Mouse (Mus musculus) limb, embryonic 10.5 days (tissue): ENCODE data around the gene Nr6a1. TPM values are rescaled to one million over a fixed set of nuclear protein-coding genes. Genes with fewer than 3 reads are reported as not detected.

ENCODE experiments used
- DNase-seq: peaks from one replicate; pipeline ENCODE4 v3.0.0-alpha.2; 2017; ENCODE audit warnings: low spot score
- H3K27ac ChIP-seq: fragments of 300-500 bp; sonication (generic); 2 replicates; pipeline ENCODE4 v1.5.1; 2016; ENCODE audit warnings: mild to moderate bottlenecking
- H3K27me3 ChIP-seq: fragments of 300-500 bp; sonication (generic); 2 replicates; pipeline ENCODE4 v1.6.1; 2016; ENCODE audit warnings: low read depth, mild to moderate bottlenecking; ENCODE audit not compliant: poor library complexity, severe bottlenecking
- H3K36me3 ChIP-seq: fragments of 300-500 bp; sonication (generic); 2 replicates; pipeline ENCODE4 v1.6.1; 2016; ENCODE audit warnings: mild to moderate bottlenecking, moderate library complexity
- H3K4me1 ChIP-seq: fragments of 300-500 bp; sonication (generic); 2 replicates; pipeline ENCODE4 v1.6.1; 2016
- H3K4me3 ChIP-seq: fragments of 300-500 bp; sonication (generic); 2 replicates; pipeline ENCODE4 v1.5.1; 2016; ENCODE audit warnings: mild to moderate bottlenecking, moderate library complexity
- H3K9me3 ChIP-seq: fragments of 300-500 bp; sonication (generic); replicated peaks from 2 replicates; pipeline ENCODE4 v1.6.1; 2016; ENCODE audit warnings: mild to moderate bottlenecking
- WGBS: fragments of 180-500 bp; shearing (Covaris S2); methylation state at CpG from one replicate; pipeline ENCODE4 v1.1.7; 2016; 5-methylcytosine and 5-hydroxymethylcytosine counted together
- polyA plus RNA-seq: library from polyadenylated mRNA; unstranded; fragments of >200 nt; fragmentation: Nextera tagmentation; extraction: Ambion mirVana; gene quantifications from 2 replicates; pipeline ENCODE4 v1.2.1, GENCODE M21; 2016

Nr6a1 gene
- polyA plus RNA-seq, 1 experiment from 2014 or later, result 1.9 TPM

- no peak overlapping the region for H3K27ac ChIP-seq
- no peaks in the 10 kb centered on the region for H3K9me3 ChIP-seq
- WGBS, result 88% methylated on average over 3 of the region's 3 CpGs
- DNase-seq, result no peak
- H3K27me3 ChIP-seq, result no peaks in the 10 kb centered on the region
- H3K4me1 ChIP-seq, result peaks cover 10% of the 10 kb centered on the region
- H3K4me3 ChIP-seq, result no peak overlapping the region
- H3K36me3 ChIP-seq, result peaks cover 51% of the 10 kb centered on the region
Observed at GRCm38 (mm10) chr2:38827801-38828306, 99.6 kb downstream of the Nr6a1 start.

- peak overlapping the region; percentile 65 for H3K4me3 ChIP-seq
- H3K4me1 ChIP-seq, result peaks cover 17% of the 10 kb centered on the region
- peaks cover 37% of the 10 kb centered on the region for H3K36me3 ChIP-seq
- H3K9me3 ChIP-seq, result no peaks in the 10 kb centered on the region
- DNase-seq, result no peak
- no peak overlapping the region for H3K27ac ChIP-seq
- H3K27me3 ChIP-seq, result no peaks in the 10 kb centered on the region
Observed at GRCm38 (mm10) chr2:38826189-38826588, 101.3 kb downstream of the Nr6a1 start.

DNA sequence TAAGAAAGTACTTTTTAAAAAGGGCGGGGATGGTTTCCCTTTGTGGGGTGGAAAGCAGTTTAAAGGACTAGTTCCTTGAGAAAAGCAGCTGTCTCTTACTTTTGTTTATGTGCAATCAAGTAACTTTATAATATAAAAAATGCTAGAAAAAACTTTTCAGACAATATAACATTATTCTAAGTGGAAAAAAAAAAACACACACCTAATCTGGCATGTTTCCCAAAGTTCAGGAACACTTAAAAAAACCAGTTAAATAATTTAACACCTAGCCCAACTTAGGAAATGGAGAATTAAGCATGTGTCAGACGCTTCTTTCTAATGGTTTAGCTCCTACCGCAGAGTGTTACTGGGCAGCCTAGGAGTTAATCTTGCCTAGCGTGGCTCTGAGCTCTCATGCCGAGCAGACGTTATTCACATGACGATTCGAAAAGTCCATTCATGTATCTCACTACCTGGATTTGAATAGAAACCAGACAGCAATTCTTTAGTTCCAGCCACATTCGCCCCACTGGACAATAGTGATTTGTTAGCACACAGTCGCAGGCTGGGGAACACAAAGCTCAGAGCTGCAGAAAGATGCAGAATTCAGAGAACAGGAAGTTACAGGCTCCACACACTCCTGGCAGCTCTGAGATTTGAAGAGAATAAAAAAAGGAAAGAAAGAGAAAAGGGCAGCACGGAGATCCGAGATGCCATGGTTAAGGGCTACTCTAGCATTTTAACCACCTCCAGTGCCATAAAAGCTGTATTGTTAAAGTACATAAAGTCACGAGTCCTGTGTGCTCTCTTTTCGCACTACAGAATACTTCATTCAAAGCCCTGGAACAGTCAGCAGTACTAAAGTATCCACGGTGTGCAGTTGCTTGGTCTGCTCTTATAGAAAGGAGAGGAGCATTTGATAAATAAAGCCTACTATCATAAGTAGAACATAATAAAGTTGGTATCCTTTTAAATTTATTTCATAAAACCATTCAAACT, 102.4 kb downstream of the Nr6a1 start:
- peak; percentile 69 for DNase-seq
- Histone ChIP-seq H3K27ac (peak overlapping the region; percentile 95), H3K4me3 (peak overlapping the region; percentile 65), H3K4me1 (peaks cover 17% of the 10 kb centered on the region), H3K36me3 (peaks cover 27% of the 10 kb centered on the region), H3K9me3 (no peaks in the 10 kb centered on the region), H3K27me3 (no peaks in the 10 kb centered on the region)
- 25% methylated on average over 15 of the region's 15 CpGs for WGBS

DNA sequence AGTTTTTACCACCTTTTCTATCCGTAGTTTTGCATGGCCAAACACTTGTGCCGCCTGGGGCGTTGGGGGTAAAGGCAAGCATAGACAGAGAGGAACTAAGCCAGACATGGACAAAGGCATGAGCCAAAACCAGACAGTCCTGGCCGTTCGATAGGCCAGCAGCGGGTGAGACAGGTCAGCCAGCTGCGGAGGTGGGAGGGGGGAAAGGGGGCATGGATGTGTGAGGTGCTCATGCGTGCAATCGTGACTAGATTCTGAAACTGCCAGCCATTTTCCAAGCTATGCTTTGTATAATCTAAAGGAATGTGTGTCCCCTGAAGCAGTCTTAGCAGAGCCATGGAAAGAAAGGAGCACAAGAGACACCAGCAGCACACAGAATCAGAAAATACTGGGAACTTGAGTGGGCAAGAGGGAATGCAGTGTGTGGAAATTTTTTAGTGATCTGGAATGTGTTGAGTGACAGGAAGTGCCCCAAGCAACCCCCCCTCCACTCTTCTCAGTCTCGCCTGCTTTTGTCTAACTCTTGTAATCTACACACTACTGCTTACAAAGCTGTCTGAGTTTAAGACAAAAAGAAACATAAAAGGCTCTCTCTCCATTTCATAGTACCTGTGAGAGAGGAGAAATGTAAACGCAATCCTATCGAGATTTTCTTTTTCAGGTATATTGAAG, 103.4 kb downstream of the Nr6a1 start:
- H3K9me3 ChIP-seq, result no peaks in the 10 kb centered on the region
- H3K27me3 ChIP-seq, result no peaks in the 10 kb centered on the region
- peak overlapping the region; percentile 65 for H3K4me3 ChIP-seq
- H3K27ac ChIP-seq, result peak overlapping the region; percentile 95
- peaks cover 18% of the 10 kb centered on the region for H3K36me3 ChIP-seq
- 12% methylated on average over 12 of the region's 12 CpGs for WGBS
- DNase-seq, result peak; percentile 88
- H3K4me1 ChIP-seq, result peaks cover 17% of the 10 kb centered on the region

DNA sequence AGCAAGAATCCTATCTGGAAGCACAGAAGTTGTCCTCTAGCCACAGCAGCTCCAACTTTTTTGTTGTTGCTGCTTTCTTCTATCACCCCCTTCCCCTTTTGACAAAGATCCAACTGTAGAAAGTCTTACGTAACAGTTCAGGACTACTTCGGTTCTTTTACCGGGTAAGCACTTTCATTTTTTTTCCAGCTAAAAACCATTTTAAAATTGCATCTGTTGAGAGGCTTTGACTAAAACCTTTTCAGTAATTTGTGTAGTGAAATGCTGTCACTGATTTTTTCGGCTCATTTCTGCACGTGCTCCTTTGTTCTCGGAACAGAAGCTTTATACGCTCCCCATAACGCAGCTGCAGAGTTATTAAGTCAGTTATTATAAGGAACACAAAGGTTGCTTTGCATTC, 104.1 kb downstream of the Nr6a1 start:
- H3K36me3 ChIP-seq, result peaks cover 14% of the 10 kb centered on the region
- no peaks in the 10 kb centered on the region for H3K9me3 ChIP-seq
- peak overlapping the region; percentile 95 for H3K27ac ChIP-seq
- H3K4me3 ChIP-seq, result peak overlapping the region; percentile 65
- no peaks in the 10 kb centered on the region for H3K27me3 ChIP-seq
- peaks cover 17% of the 10 kb centered on the region for H3K4me1 ChIP-seq
- WGBS, result 46% methylated on average over 8 of the region's 8 CpGs
- no peak for DNase-seq

GRCm38 (mm10) chr2:38822995-38823394, 104.5 kb downstream of the Nr6a1 start:
- 7% methylated on average over 6 of the region's 6 CpGs for WGBS
- Histone ChIP-seq H3K4me3 (peak overlapping the region; percentile 65), H3K27ac (peak overlapping the region; percentile 95), H3K9me3 (no peaks in the 10 kb centered on the region), H3K36me3 (peaks cover 10% of the 10 kb centered on the region), H3K4me1 (peaks cover 17% of the 10 kb centered on the region), H3K27me3 (no peaks in the 10 kb centered on the region)
- DNase-seq, result peak; percentile 87

DNA sequence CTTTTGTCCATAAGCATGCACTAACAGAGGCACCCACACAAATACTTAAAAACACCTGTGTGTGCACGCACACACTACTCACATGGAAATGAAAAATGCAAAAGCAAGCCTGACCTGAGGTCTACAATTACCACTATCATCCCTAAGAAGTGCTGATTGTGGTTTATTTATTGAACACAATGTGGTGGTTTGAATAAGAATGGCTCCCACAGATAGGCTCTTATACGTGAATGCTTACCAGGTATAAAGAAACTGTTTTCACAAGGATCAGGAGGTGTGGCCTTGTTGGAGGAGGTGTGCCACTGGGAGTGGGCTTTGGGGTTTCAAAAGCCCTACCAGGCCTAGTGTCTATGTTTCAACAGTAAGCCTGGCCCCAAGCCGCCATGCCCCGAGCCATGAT, 110.0 kb downstream of the Nr6a1 start:
- Histone ChIP-seq H3K4me3 (no peak overlapping the region), H3K27ac (no peak overlapping the region), H3K27me3 (no peaks in the 10 kb centered on the region), H3K36me3 (no peaks in the 10 kb centered on the region), H3K4me1 (peaks cover 4% of the 10 kb centered on the region; the same call in 1 of the 2 replicates), H3K9me3 (no peaks in the 10 kb centered on the region)
- WGBS, result 89% methylated on average over 4 of the region's 4 CpGs
- no peak for DNase-seq

GRCm38 (mm10) chr2:38797087-38797624, 130.3 kb downstream of the Nr6a1 start:
- peak; percentile 82 for DNase-seq
- no peaks in the 10 kb centered on the region for H3K36me3 ChIP-seq
- no peaks in the 10 kb centered on the region for H3K9me3 ChIP-seq
- WGBS, result 40% methylated on average over 3 of the region's 3 CpGs
- H3K27me3 ChIP-seq, result no peaks in the 10 kb centered on the region
- H3K4me3 ChIP-seq, result no peak overlapping the region
- no peak overlapping the region for H3K27ac ChIP-seq
- no peaks in the 10 kb centered on the region for H3K4me1 ChIP-seq

DNA sequence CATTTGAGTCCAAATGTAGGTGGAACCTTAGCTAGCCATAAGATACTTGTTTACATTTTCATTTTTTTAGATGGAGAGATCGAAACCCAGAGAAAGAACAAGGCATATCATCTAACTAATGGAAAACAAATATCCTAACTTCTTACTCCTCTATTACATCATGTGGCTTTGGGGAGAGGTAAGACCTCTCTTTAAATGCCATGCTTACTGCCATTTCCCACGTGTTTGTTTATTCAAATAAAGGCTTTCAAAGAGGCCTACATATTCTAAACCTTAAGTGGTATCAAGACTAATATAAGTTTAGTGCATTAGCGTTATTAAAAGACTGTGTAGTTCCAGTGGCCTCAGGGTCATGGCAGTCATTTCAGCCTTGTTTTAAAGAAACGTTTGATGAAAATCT, 140.2 kb downstream of the Nr6a1 start:
- Histone ChIP-seq H3K27ac (no peak overlapping the region), H3K9me3 (no peaks in the 10 kb centered on the region), H3K36me3 (no peaks in the 10 kb centered on the region), H3K4me1 (peaks cover 36% of the 10 kb centered on the region), H3K27me3 (no peaks in the 10 kb centered on the region), H3K4me3 (no peak overlapping the region)
- no peak for DNase-seq
- WGBS, result 62% methylated on average over 4 of the region's 4 CpGs

DNA sequence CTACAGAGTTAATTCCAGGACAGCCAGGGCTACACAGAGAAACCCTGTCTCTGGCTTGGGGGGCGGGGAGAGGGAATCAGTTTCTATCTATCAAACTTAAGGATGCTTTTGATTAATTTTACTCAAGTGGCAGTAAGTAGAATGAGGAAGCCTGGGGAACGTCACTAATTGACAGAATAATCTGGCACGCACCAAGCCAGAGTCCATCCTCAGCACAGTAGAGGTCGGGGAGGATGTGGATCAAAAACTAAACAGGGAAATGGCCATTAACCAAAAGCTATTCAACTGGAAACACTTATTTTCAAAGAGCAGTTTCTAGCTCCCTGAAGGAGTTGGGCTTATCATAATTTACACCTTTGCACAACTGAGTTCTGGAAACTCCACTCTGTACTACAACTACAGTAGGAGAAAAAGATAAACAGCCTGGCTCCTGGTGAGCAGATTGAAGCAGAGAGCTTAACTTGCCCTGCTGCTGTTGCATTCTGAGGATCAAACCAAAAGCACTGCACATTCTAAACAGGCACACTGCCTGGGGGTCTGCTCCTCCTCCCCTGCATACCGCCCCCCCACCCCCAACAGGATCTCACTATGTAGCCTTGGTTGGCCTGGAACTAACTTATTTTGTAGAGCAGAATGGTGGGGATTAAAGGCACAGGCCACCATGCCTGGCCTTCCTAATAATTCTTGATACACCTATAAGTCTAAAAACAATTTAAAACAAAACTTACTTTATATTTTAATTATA, 141.1 kb downstream of the Nr6a1 start:
- DNase-seq, result no peak
- peaks cover 46% of the 10 kb centered on the region for H3K4me1 ChIP-seq
- WGBS, result 28% methylated on average over 5 of the region's 5 CpGs
- no peaks in the 10 kb centered on the region for H3K36me3 ChIP-seq
- H3K4me3 ChIP-seq, result no peak overlapping the region
- no peaks in the 10 kb centered on the region for H3K27me3 ChIP-seq
- H3K9me3 ChIP-seq, result no peaks in the 10 kb centered on the region
- H3K27ac ChIP-seq, result no peak overlapping the region

GRCm38 (mm10) chr2:38785113-38785512, 142.4 kb downstream of the Nr6a1 start:
- Histone ChIP-seq H3K27ac (no peak overlapping the region), H3K36me3 (no peaks in the 10 kb centered on the region), H3K9me3 (no peaks in the 10 kb centered on the region), H3K27me3 (no peaks in the 10 kb centered on the region), H3K4me3 (no peak overlapping the region), H3K4me1 (peaks cover 48% of the 10 kb centered on the region)
- DNase-seq, result no peak
- WGBS, result 51% methylated on average over 3 of the region's 3 CpGs

DNA sequence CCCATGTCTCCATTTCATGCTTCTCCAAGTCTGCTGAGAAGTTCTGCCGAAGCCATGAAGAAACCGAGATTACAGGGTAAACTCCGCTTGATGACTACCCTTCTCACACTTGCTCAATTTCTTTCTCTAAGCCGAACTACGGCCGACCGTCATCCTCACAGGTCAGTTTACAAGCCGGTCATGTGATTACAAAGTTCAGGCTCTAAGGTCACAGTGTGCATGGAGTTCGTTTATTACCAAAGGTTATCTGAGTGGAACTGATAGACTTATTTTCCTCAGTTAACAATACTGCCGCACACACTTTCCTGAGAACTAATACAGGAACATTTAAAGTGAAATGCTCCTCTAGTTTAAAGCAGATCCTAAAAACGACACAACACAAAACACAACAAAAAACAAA, 143.1 kb downstream of the Nr6a1 start:
- Histone ChIP-seq H3K27ac (peak overlapping the region; percentile 70), H3K4me3 (peak overlapping the region; percentile 34), H3K36me3 (no peaks in the 10 kb centered on the region), H3K4me1 (peaks cover 51% of the 10 kb centered on the region), H3K27me3 (no peaks in the 10 kb centered on the region), H3K9me3 (no peaks in the 10 kb centered on the region)
- DNase-seq, result no peak
- WGBS, result 9% methylated on average over 11 of the region's 11 CpGs
